Mouse (Mus musculus) frontal cortex, postnatal 25 days (tissue): ENCODE measurements around the gene Ggt1.
"Not testable (repeated sequence)": the region's sequence is repeated elsewhere in the genome, so short reads cannot be mapped to it uniquely, and the experiment has no call there.

ENCODE experiments used
- DNase-seq, 2 experiments: peaks; one replicate each; pipeline ENCODE4 v3.0.0; 2022; ENCODE audit warnings: low spot score in 2 of 2

Ggt1 gene

DNA sequence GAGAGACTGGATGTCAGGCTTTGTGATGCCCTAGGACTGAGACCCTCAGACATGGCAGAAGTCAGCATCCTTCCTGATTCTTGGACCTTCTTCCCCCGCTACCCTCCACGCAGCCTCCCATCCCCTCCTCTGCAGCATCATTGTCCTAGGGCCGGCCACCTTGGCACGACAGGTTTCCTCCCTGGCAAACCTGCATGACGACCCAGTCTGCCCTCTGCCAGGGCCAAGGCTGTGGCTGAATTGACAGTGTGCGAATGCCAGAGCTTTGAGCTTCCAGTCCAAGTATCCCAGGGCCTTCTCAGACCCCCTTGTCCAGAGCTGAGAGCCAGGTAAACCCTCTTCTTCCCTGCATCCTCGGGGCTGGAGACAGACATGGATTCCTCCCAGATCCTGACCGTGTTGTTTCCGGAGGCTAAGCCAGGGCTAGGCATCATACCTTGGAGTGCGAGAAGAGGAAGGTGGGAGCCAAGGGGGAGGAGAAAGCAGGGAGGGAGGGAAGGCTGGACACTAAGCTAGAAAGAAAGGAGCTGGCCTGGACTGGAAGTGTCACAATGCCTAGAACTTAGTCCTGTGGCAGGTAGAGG is at the start of gene Ggt1:
TSS of gene Ggt1 (plus strand) at position 534 of the 584 bp plus-strand sequence.
- DNase-seq, result no peak

- no peak for DNase-seq
Observed at GRCm38 (mm10) chr10:75511897-75512296, 49.5 kb upstream of the Ggt1 start.

DNA sequence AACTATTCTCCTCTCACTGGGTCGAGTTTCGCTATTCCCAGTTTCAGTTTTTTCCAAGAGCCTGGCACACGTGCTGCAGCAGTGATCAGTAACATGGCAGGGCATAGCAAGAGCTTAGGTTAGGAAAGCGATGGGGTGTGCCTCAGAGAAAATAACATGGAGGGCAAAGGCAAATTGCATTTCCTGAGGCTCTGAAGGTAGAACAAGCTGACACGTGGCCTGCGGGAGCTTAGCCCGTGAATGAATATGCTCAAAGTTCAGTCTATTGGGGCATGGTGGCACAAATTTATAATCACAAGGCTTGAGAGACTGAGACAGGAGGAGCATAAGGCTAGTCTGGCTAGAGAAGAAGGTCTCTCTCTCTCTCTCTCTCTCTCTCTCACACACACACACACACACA is 48.6 kb upstream of the Ggt1 start:
- no peak for DNase-seq

DNA sequence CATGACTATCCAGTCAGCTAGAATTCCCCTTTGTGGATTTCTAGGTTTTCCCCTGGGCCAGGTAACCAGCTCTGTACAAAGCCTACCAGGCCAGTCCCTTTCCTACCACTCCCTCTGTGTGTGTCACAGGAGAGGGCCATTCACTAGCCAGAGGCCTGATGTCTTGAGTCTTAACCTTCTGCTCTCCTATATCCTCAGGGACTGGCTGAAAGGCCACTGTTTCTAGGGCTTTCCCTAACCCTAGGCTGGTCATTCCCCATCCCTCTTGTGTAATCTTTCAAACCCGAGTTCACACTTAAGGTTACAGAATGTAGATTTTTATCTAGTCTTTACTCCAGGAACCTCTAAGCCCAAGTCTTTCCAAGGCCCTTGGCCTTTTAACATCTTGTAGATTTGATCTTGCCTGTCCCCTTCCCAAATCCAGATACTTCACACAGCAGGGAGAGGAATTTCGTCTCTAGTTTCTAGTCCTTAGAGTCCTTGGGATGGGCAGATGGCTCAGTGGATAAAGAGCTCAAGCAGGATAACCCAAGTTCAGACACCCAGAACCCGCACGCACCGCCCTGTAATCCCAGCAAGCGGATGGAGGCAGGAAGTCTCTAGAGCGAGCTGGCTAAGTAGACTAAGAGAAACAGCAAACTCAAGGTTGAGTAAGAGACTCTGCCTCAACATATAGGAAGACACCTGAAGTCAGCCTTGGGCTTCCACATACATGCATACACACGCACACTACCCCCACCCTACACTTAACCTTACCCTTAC is 47.9 kb upstream of the Ggt1 start:
- DNase-seq, result no peak

- DNase-seq, result no peak
Observed at GRCm38 (mm10) chr10:75514361-75514760, 47.0 kb upstream of the Ggt1 start.

DNA sequence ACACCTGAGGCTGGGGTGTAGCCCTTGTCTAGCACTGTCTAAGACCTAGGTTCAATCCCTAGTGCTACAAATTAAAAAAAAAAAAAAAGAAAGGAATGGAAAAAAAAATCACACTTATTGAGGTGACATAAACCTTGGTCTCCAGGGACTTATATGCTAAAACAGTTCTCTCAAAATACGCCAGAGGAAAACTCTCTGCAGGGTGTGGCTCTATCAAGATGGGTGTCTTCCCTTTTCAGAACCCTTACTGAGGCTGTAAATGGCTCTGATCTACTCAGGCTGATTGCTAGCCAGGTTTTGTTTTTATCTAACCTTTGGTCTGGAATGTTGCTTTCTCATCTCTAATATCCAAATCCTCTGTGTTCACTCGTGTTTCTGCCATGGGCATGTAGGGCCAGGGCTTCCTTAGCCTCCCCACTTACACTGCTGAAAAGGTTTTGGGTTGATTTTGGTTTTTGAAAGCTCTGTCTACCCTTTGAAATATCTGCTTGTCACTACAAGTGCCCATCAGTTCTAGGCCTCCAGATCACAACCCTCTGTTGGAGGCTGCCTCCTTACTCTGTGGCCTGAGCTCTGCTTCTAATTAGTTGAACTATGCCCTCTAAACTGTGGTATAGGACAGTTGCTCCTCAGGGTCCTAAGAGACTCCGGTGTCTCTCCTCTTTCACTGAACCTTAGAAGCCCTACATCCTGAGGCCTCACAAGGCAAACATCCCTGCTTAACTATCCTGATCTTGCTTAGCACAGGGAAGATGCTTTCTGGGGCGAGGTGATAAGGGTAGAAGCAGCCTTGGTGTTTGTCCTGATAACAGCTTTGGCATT is 46.0 kb upstream of the Ggt1 start:
- no peak for DNase-seq

GRCm38 (mm10) chr10:75516038-75516723 is 45.2 kb upstream of the Ggt1 start:
- no peak for DNase-seq

DNA sequence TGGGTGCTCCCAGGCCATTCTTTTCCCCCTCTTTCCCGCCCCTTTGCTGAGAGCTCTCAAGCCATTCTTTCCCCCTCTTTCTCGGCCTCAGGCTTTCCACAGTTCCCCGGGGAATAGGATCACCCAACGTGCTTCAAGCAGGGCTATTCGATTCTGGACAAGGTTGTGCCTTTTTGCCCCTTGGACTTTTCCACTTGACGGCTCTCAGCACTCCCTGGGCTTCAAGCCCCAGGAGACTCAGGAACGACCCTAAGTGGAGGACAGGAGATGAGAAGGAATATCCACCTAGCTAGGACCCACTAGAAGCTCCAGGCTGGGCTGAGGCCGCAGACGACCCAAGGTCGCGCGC is 44.7 kb upstream of the Ggt1 start:
- peak; percentile 13 to 16 for DNase-seq

DNA sequence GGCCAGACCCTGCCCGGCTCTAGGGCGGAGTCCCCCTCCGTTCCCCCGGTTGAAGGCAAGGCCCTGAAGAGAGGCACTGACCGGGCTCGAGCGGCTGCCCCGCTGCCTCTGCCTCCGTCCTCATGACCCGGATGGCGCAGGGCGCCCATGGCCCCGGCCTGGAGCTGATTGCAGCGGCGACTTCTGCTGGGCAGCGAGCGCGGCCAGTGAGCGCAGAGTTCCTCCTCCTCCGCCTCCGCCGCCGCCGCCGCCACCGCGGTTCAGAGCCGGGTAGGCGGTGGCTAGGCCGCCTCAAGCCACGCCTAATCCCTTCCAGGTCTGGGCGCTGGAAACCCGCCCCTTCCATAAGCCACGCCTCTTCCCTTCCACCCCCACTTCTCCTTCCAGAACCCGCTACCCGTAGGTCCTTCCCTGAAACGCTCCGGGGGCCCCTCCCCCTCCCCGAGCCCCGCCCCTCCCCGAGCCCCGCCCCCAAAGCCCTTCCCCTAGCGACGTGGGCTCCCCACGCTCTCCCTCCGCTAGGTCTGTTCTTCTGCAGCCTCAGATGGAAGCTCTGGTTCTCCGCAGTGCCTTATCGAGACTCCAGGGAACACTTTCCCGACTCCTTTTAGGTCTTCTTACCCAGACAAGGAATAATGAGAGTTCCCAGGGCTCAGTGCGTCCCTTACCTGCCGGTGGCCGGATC is 44.2 kb upstream of the Ggt1 start, which contains the start of gene Snrpd3:
TSS of gene Snrpd3 (plus strand) at position 479 of the 685 bp plus-strand sequence.
- peak; percentile 59 to 74 for DNase-seq

GRCm38 (mm10) chr10:75517758-75518143 is 43.7 kb upstream of the Ggt1 start, which contains the start of gene Gucd1:
TSS of gene Gucd1 (minus strand) at chr10:75517972.
- DNase-seq, result peak; percentile 97 to 98

DNA sequence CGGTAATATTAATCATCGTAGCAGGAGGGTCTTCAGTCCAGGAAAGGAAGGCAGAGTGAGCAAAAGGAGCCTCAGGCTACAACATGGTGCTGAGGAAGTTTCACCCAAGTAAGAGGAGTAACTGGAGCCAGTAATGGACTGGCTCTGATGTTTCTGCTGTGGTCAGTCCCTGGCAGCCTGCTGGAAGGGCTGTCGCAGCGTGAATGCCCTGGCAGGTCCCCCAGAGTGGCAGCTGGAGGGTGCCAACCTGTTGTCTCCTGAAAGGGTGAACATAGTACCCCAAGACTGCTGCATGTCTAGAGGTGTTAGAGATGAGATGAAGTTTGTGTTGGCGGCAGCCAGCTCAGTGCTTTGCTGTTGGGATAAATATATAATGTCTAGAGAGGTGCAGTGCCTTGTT is 40.8 kb upstream of the Ggt1 start:
- no peak for DNase-seq

GRCm38 (mm10) chr10:75521643-75522042 is 39.8 kb upstream of the Ggt1 start:
- no peak for DNase-seq

DNA sequence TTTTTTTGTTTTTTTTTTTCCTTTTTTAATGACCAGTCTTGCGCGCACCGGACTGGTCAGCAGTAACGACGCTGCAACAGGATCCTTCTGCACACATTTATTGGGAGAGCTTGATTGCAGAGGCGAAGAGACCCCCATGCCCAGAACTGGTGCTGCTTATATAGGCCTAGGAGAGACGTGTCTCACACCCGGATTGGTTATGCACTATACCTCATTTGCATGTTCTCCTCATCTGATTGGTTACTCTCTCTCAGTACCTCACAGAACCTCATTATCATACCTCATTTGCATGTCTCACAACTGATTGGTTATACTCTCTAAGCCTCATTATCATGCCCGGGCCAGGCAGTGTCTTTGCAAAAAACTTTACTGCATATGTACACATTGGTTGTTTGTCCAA is 36.0 kb upstream of the Ggt1 start:
- DNase-seq, result not testable (repeated sequence)

DNA sequence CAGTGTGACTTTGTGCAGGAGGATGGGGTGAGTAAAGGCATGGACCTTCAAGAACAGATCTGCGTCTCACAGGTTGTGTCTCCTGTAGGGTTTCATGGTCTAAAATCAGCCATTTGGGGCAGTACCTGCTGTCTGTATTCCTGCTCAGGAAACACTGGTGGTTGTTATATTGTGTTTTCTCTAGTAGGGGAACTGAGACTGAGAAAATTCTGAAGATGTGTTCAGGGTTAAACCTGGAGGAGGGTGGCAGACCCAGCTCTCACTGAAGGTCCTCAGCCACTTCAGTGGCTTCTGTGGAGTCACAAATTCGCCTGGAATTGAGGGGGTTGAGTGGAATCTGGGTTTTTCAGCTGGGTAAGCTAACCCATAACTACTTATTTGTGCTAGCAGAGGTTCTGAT is 31.1 kb upstream of the Ggt1 start:
- no peak for DNase-seq

DNA sequence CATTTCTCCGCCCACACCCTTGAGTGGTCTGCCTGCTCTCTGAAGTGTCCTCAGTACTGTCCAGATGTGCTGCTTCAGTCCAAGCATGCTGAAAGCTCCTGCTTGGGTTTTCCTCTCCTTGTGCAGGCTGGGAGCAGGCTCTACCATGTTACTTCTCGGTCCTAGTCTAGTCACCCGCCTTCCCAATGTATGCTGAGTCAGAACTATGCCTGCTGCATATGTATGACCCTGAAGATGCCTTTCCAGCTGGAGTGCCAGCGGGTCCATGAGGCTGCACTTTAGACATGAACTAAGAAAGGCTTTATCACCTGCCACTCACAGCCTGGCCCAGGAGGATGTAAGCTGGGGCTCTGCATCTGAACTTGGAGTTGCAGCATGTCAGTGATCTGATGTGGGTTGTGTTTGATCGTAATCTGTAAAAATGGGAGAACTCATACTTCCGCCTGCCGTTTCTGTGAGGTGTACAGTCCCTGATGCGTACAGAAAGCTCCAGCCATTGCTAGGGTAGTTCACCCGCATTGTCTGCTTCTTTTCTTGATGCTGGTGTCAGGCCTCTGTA is 29.8 kb upstream of the Ggt1 start:
- DNase-seq, result no peak

DNA sequence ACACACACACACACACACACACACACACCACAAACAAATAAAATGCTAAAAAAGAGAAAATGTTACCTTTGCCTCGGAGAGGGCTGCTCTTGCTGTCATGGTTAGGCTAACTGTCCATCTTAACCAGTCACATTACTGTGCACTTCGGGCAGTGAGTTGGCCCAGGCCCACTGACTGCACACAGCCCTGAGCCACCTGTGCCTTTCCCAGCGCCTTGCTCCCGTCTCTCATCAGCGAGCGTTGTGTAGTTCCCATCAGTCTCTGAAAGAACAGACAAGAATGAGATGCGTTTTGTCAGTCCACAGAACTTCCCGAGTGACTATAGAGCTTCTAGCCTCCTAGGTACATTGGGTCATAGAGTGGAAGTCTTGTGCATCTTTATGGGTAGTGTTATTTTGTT is 27.2 kb upstream of the Ggt1 start:
- DNase-seq, result no peak

GRCm38 (mm10) chr10:75534934-75535333 is 26.5 kb upstream of the Ggt1 start:
- no peak for DNase-seq

DNA sequence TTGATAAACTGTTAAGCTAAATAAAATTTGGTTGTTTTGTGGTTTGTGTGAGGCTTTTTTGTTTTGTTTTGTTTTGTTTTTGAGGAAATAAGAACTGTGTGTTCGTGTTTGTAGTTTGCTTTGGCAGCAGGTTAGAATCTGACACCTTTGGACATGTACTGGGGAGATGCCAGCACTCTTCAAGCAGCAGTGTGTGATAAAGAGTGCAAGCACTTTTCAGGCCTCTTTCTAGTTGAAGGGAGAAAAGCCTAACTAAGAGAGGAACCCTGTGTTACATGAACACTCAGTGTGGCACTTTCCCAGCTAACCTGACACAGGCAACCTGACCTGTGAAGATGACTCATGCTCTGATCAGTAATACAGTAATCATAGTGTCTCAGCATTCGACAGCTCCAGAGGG is 26.0 kb upstream of the Ggt1 start:
- DNase-seq, result no peak

DNA sequence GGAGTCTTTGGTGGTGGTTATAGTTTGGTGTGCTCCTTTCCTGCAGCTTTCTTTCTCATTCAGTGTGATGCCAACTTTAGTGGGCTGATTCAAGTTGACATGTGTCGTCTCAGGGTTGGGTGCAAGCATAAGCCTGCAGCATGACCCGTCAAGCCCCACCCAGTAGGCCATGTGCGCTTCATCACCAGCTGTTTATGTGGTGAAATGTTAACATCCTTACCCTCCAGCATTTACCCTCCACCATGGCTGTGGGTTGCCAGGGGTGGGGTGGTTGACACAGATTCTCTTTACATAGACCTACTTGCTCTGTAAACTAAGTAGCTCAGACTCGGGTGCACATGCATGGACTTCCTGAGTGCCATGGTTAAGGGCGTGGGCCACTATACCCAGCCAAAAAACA is 25.3 kb upstream of the Ggt1 start:
- no peak for DNase-seq

DNA sequence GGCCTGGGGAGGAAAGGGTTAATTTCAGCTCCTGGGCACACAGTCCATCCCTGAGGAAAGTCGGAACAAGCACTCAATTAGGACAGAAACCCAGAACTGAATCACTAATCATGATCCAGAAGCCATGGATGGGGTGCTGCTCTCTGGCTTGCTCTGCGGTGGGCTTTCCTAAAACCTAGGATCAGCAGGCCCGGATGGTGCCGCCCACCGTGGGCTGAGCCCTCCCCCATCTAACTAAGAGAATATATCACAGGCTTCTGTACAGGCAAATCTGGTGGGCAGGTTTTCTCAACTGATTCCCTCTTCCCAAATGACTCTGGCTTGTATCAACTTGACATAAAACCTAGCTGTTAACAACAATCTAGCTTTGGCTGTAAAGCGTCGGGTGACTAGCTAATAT is 13.5 kb upstream of the Ggt1 start:
- DNase-seq, result no peak

- no peak for DNase-seq
Observed at GRCm38 (mm10) chr10:75548486-75548885, 12.9 kb upstream of the Ggt1 start.
